Mouse (Mus musculus): ENCODE measurements around the gene Ptprz1.
"Not testable (repeated sequence)": the region's sequence is repeated elsewhere in the genome, so short reads cannot be mapped to it uniquely, and the experiment has no call there.

Gene Ptprz1

GRCm38 (mm10) chr6:23014988-23015613, 139.8 kb downstream of the Ptprz1 start:
- no peak for DNase-seq

- DNase-seq: no peak
These were observed 152.9 kb downstream of the Ptprz1 start for GRCm38 (mm10) chr6:23028251-23028650.

- DNase-seq: no peak
These were observed 173.5 kb downstream of the Ptprz1 start for GRCm38 (mm10) chr6:23048836-23049235.

GRCm38 (mm10) chr6:23055734-23056133, 180.4 kb downstream of the Ptprz1 start:
- no peak for DNase-seq

GRCm38 (mm10) chr6:23076060-23076459, 200.8 kb downstream of the Ptprz1 start:
- no peak for DNase-seq

GRCm38 (mm10) chr6:23078273-23078672, 203.0 kb downstream of the Ptprz1 start:
- DNase-seq: no peak

GRCm38 (mm10) chr6:23079991-23080680, 204.8 kb downstream of the Ptprz1 start:
- DNase-seq: peak in 1 of 2 experiments; percentile 18

GRCm38 (mm10) chr6:23084587-23085421, 209.5 kb downstream of the Ptprz1 start:
- DNase-seq: no peak

GRCm38 (mm10) chr6:23089292-23089691, 214.0 kb downstream of the Ptprz1 start:
- not testable (repeated sequence) for DNase-seq

- peak in 1 of 2 experiments; percentile 46 for DNase-seq
These were observed 215.2 kb downstream of the Ptprz1 start for GRCm38 (mm10) chr6:23090346-23091055.

Measured in kidney, postnatal 25 days (tissue).